Mouse (Mus musculus): Measurements from ENCODE around the gene Akap8.

The Akap8 gene

GRCm38 (mm10) chr17:32349037-32349732, 28.1 kb upstream of the Akap8 start:
- DNase-seq (ENCODE audit: low read depth, low spot score): no peak

GRCm38 (mm10) chr17:32348406-32348805, 27.4 kb upstream of the Akap8 start:
- no peak for DNase-seq (ENCODE audit: low read depth, low spot score)

GRCm38 (mm10) chr17:32341102-32341501, 20.1 kb upstream of the Akap8 start:
- DNase-seq (ENCODE audit: low read depth, low spot score): no peak

GRCm38 (mm10) chr17:32340110-32340509, 19.1 kb upstream of the Akap8 start:
- no peak for DNase-seq (ENCODE audit: low read depth, low spot score)

GRCm38 (mm10) chr17:32335869-32336268, 14.8 kb upstream of the Akap8 start:
- no peak for DNase-seq (ENCODE audit: low read depth, low spot score)

- DNase-seq (ENCODE audit: low read depth, low spot score): no peak
Measured at GRCm38 (mm10) chr17:32334921-32335320, 13.9 kb upstream of the Akap8 start.

- DNase-seq (ENCODE audit: low read depth, low spot score): no peak
Measured at GRCm38 (mm10) chr17:32333675-32334303, 12.8 kb upstream of the Akap8 start.

GRCm38 (mm10) chr17:32327501-32327900, 6.5 kb upstream of the Akap8 start:
- DNase-seq (ENCODE audit: low read depth, low spot score): no peak

DNA sequence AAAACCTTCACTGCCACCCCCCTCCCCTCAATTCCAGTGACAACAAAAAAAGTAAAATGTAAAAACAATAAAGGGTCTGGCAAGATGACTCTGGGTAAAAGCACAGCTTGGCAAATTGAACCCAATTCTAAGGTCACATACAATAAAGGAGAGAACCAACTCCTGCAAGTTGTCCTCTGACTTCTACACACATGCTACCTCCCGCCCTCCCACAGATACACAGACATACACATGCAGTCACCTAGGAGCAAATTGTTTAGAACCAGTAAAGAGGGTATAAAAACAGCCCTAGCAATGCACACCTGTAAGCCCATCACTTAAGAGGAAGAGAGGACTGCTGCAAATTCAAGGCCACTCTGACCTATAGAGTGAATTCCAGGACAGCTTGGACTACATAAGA, 1.8 kb upstream of the Akap8 start:
- DNase-seq (ENCODE audit: low read depth, low spot score): no peak

DNA sequence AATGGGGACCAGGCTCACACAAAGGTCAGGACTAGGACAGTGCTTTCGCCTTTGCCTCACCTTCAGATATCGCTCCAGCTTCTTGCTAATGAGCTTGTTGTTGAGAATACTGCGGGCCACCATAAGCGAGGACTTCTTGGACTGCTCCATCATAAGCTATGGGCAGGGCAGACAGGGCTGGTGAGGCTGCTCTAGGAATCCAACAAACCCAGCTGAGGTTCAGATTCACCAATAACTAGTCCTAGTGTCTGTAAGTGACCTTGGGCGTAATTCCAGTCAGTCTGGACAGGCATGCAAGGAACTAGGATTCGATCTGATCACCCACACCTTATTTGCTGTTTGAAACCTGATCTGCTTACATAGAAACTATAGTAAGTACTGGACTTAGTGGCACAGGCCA, 798 bp upstream of the Akap8 start:
- DNase-seq (ENCODE audit: low read depth, low spot score): no peak

DNA sequence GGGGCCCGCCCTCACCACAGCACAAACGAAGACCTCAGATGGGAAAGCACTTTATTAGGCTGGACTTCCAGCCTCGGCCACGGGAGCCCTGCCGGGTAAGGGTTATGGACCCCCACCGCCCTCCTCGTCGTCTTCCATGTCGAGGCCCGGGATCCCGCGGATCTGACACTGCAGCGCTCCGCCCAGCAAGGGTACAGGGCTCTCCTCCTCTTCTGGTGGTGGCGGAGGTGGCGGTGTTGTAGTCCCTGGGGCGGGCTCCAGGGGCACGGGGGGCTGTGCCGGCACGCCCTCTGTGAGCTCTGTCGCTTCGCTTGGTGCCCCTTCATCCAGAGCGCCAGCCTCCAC, 324 bp upstream of the Akap8 start:
- DNase-seq (ENCODE audit: low read depth, low spot score): no peak

- no peak for DNase-seq (ENCODE audit: low read depth, low spot score)
Measured at GRCm38 (mm10) chr17:32319950-32320349, 1.1 kb downstream of the Akap8 start.

DNA sequence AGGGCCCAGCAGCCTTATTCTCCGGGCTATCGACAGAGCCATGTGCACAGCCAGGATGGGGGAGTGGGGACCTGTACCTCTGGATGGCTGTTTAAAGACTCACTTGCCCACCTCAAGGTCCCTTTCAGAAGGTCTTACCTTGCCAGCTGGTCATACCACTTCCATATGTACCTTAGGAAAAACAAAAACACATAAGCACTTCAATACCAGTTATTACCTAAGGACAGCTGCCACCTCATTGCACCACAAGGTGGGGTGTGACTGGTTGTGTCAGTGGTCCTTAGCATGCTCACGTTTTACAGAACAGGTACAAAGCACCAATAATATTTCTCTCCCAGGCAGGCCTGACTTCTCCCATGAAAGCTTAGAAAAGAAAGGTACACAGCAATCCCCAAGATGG, 3.3 kb downstream of the Akap8 start:
- DNase-seq (ENCODE audit: low read depth, low spot score): no peak

DNA sequence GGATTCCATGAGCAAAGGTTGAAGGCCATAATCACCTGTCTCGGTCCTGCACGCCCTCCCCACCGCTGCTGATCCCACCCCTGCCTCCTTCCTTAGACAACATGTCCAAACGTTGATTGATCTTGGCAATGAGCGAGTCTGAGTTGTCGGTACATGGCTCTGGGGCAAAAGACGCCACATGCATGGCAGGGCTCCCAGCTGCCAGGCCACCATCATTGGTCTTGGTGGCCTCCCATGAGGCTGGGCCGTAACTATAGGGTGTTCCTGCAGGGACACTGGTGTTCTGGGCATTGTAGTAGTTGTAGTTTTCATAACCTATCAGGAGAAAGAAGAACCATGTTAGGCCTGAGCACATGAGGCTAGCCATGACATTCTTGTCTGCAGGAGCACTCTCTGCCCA, 4.0 kb downstream of the Akap8 start:
- no peak for DNase-seq (ENCODE audit: low read depth, low spot score)

DNA sequence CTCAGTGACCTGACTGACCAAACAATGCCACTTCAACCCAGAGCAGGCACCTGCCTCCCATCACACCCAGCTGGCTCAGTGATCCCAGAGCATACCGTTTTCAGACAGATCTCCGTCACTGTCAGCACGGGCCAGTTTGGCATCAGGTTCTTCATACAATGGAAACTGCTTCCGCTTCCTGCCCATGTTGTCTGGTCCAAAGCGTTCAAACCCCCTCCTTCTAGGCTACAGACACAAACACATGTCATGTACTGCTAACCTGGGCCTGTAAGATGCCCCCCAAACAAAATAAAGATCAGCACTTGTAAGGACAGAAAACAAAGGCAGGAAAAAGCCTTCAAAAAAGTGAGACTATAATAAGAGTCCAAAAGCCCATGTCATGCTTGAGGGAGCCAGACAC, 5.5 kb downstream of the Akap8 start:
- no peak for DNase-seq (ENCODE audit: low read depth, low spot score)

DNA sequence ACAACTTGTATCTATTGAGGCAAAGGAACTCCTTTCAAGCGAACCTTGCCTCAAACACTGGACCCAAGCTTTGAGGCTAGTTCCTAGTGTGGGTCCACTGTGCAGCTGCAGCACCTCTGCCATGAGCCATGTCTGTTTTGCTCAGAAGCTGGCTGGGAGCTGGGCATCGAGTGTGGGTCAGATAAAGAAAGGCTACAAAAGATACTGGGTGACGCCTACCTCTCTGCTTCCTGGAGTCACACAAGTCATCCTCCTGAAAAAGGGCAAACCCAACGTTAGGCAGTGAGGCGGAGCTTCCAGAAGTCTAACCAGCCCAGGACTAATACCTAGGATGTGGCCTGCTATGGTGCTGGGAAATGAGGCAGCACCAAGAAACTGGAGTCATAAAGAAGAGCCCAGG, 7.1 kb downstream of the Akap8 start:
- DNase-seq (ENCODE audit: low read depth, low spot score): no peak

DNA sequence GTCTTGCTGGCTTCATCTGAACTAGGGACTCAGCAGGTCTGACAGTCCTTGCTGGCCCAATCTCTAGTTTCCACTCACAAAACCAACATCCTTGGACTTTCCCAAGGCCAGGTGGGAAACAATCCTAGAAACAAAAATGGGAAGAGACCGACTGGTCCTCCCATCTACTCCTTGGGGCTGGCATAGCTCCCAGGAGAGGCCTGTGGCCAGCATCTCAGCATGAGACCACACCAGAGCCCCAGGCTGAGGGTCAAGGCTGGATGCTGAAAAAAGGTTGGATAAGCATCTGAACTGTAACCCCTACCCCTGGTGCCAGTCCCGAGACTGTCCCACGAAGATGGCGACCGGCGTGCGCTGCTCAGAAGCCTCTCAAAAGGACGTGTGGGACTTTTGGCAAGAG, 8.2 kb downstream of the Akap8 start:
- DNase-seq (ENCODE audit: low read depth, low spot score): no peak

DNA sequence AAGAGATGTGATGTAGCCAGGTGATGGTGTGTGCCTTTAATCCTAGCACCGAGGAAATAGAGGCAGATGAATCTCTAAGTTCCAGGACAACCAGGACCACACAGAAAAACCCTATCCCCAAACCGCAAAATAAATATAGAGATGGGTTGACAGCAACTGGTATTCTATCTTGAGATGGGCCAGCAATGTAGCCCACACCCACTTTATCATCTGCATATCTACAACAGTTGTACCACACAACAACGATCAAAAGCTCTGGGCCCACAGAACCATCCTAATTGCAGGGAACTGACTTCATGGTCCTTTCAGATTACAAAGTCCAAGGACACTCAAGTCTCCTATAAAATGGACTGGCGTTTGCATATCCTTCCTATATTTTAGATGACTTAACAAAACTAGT, 13.1 kb downstream of the Akap8 start:
- DNase-seq (ENCODE audit: low read depth, low spot score): no peak

DNA sequence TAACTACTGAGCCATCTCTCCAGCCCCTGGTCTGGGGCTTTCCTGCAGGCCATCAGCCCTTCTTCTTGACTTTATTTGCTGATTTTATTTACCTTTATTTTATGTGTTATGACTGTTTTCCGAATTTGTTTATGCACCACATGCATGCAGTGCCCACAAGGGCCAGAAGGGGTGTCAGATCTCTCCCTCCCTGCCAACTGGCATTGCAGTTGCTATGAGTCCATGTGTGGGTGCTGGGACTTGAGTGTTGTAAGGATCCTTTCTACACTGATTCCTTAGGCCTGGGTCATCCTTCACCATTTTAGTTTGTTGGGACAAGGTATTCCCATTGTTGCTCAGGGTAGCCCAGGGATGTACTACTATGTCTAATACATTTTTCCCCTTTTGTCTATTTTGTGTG, 22.9 kb downstream of the Akap8 start:
- DNase-seq (ENCODE audit: low read depth, low spot score): no peak

GRCm38 (mm10) chr17:32295901-32296300, 25.1 kb downstream of the Akap8 start:
- no peak for DNase-seq (ENCODE audit: low read depth, low spot score)

- no peak for DNase-seq (ENCODE audit: low read depth, low spot score)
Measured at GRCm38 (mm10) chr17:32295160-32295559, 25.9 kb downstream of the Akap8 start.

DNA sequence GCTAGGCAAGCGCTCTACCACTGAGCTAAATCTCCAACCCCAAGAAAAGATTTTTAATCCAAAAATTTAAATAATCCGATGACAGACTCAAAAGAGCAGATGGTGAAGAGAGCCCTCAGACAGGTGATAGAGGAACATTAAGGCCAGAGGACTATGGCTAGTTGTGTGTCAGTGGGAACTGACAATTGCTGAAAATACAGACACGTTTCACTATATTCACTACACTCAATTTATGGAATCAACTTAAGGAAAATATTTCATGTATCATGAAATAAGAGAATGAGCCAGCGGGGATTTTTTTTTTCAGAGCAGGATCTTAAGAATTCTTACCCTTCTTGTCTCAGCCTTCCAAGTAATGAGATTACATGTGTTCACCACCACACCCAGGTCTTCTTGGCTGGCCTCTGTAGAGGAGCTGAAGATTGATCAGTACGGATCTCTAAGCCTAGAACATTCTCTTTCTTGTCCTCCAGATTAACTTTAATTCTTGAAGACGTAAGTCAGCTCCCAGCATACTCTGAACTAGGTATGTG, 35.8 kb downstream of the Akap8 start:
- DNase-seq (ENCODE audit: low read depth, low spot score): no peak

All from embryo, embryonic 11.5 days (tissue).